Mouse (Mus musculus): ENCODE results near the gene Wnk4. TPM values are rescaled to one million over a fixed set of nuclear protein-coding genes. Genes with fewer than 3 reads are reported as not detected.

Gene Wnk4
- 6.5 and 10.4 TPM in 2 replicates for polyA plus RNA-seq (2012; rRNA removed)

GRCm38 (mm10) chr11:101259948-101260825 lies at the start of gene Wnk4:
TSS of gene Wnk4 (plus strand) at chr11:101260567.
- TF ChIP-seq CTCF (IDR thresholded peaks at IDR 0.05; ENCODE audit: insufficient read depth, low read length) (no peak), POLR2A (IDR thresholded peaks at IDR 0.05; ENCODE audit: borderline replicate concordance, extremely low read depth, low read depth, low read length) (peak; percentile 59; the same call in 1 of the 2 replicates)
- peak; percentile 33 for DNase-seq
- Histone ChIP-seq H3K4me3 (replicated peaks; ENCODE audit: extremely low read depth, low read depth, low read length) (peak within 1 kb of the TSS; percentile 55), H3K4me1 (ENCODE audit: control insufficient read depth, insufficient read depth, low read length) (peaks cover 11% of the 10 kb centered on the region)
- under 1% methylated on average over 43 of the region's 43 CpGs for WGBS

- TF ChIP-seq CTCF (IDR thresholded peaks at IDR 0.05; ENCODE audit: insufficient read depth, low read length) (peak; percentile 47; the same call in 1 of the 2 replicates), POLR2A (IDR thresholded peaks at IDR 0.05; ENCODE audit: borderline replicate concordance, extremely low read depth, low read depth, low read length) (no peak)
- H3K4me1 ChIP-seq (ENCODE audit: control insufficient read depth, insufficient read depth, low read length), result no peaks in the 10 kb centered on the region
- no peak overlapping the region for H3K4me3 ChIP-seq (replicated peaks; ENCODE audit: extremely low read depth, low read depth, low read length)
- no peak for DNase-seq
- WGBS, result 25% methylated on average over 3 of the region's 3 CpGs
These were observed 48.4 kb upstream of the Wnk4 start for GRCm38 (mm10) chr11:101211970-101212369.

GRCm38 (mm10) chr11:101216936-101217335 lies 43.4 kb upstream of the Wnk4 start:
- TF ChIP-seq POLR2A (IDR thresholded peaks at IDR 0.05; ENCODE audit: borderline replicate concordance, extremely low read depth, low read depth, low read length) (no peak), CTCF (IDR thresholded peaks at IDR 0.05; ENCODE audit: insufficient read depth, low read length) (no peak)
- H3K4me1 ChIP-seq (ENCODE audit: control insufficient read depth, insufficient read depth, low read length), result peaks cover 4% of the 10 kb centered on the region; the same call in 1 of the 2 replicates
- H3K4me3 ChIP-seq (replicated peaks; ENCODE audit: extremely low read depth, low read depth, low read length), result no peak overlapping the region
- 88% methylated on average over 5 of the region's 5 CpGs for WGBS
- no peak for DNase-seq

DNA sequence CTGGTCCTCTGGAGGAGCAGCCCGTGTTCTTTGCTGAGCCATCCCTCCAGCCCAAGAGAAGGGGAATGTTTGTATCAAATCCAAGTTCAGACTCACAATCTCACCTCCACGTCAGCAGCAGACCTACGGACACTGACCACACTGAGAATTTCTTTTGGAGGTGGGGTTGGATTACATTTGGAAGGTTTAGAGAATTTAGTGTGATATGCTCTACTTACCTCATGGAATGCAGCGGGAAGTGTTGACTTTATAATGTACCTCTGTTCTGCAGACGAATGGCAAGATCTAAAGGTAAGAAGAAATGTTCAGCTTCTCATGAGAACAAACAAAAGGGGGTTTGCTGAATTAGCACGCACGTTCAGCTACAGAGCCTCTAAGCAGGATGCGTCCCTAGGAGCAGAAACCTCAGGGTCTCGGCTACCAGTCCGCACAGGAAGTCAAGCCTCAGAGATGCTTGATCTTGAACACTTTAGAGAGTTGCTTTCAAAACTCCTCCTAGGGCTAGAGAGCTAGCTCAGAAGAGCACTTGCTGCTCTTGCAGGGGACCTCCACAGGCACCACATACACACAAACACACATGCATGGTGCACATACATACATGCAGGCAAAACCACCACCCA lies 41.8 kb upstream of the Wnk4 start:
- TF ChIP-seq POLR2A (IDR thresholded peaks at IDR 0.05; ENCODE audit: borderline replicate concordance, extremely low read depth, low read depth, low read length) (no peak), CTCF (IDR thresholded peaks at IDR 0.05; ENCODE audit: insufficient read depth, low read length) (no peak)
- 71% methylated on average over 10 of the region's 10 CpGs for WGBS
- DNase-seq, result no peak
- Histone ChIP-seq H3K4me3 (replicated peaks; ENCODE audit: extremely low read depth, low read depth, low read length) (no peak overlapping the region), H3K4me1 (ENCODE audit: control insufficient read depth, insufficient read depth, low read length) (peaks cover 4% of the 10 kb centered on the region; the same call in 1 of the 2 replicates)

DNA sequence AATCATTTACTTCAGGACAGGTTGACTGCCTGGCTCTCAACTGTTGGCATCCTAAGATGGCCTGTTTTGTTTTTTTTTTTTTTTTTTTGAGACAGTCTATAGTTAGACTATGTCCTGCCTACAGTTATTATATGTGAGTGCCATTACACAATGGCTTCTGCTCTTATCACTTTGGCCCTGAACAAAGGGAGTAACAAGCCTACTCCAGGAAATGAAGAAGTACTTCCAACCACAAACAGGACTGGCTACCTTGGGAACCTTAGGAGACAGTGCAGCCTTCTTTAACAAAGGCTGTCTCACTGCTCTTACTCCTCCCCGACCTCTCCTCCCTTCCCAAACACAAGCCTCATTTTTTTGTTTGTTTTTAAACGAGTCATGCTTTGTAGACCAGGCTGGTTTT lies 39.5 kb upstream of the Wnk4 start:
- 21% methylated on average over 2 of the region's 2 CpGs for WGBS
- peaks cover 6% of the 10 kb centered on the region; the same call in 1 of the 2 replicates for H3K4me1 ChIP-seq (ENCODE audit: control insufficient read depth, insufficient read depth, low read length)
- DNase-seq, result no peak
- TF ChIP-seq CTCF (IDR thresholded peaks at IDR 0.05; ENCODE audit: insufficient read depth, low read length) (no peak), POLR2A (IDR thresholded peaks at IDR 0.05; ENCODE audit: borderline replicate concordance, extremely low read depth, low read depth, low read length) (no peak)
- H3K4me3 ChIP-seq (replicated peaks; ENCODE audit: extremely low read depth, low read depth, low read length), result no peak overlapping the region

- Histone ChIP-seq H3K4me3 (replicated peaks; ENCODE audit: extremely low read depth, low read depth, low read length) (no peak overlapping the region), H3K4me1 (ENCODE audit: control insufficient read depth, insufficient read depth, low read length) (peaks cover 6% of the 10 kb centered on the region; the same call in 1 of the 2 replicates)
- TF ChIP-seq POLR2A (IDR thresholded peaks at IDR 0.05; ENCODE audit: borderline replicate concordance, extremely low read depth, low read depth, low read length) (no peak), CTCF (IDR thresholded peaks at IDR 0.05; ENCODE audit: insufficient read depth, low read length) (no peak)
- no peak for DNase-seq
- 41% methylated on average over 8 of the region's 8 CpGs for whole genome bisulfite sequencing
These were observed 38.9 kb upstream of the Wnk4 start for GRCm38 (mm10) chr11:101221306-101221986.

- peaks cover 6% of the 10 kb centered on the region; the same call in 1 of the 2 replicates for H3K4me1 ChIP-seq (ENCODE audit: control insufficient read depth, insufficient read depth, low read length)
- TF ChIP-seq POLR2A (IDR thresholded peaks at IDR 0.05; ENCODE audit: borderline replicate concordance, extremely low read depth, low read depth, low read length), result no peak
- no peak for TF ChIP-seq CTCF (IDR thresholded peaks at IDR 0.05; ENCODE audit: insufficient read depth, low read length)
- 57% methylated on average over 3 of the region's 3 CpGs for WGBS
- no peak for DNase-seq
- H3K4me3 ChIP-seq (replicated peaks; ENCODE audit: extremely low read depth, low read depth, low read length), result no peak overlapping the region
These were observed 36.0 kb upstream of the Wnk4 start for GRCm38 (mm10) chr11:101224337-101224736.

- Histone ChIP-seq H3K4me1 (ENCODE audit: control insufficient read depth, insufficient read depth, low read length) (peaks cover 10% of the 10 kb centered on the region), H3K4me3 (replicated peaks; ENCODE audit: extremely low read depth, low read depth, low read length) (peak overlapping the region; percentile 90)
- DNase-seq, result no peak
- 10% methylated on average over 25 of the region's 25 CpGs for WGBS
- TF ChIP-seq POLR2A (IDR thresholded peaks at IDR 0.05; ENCODE audit: borderline replicate concordance, extremely low read depth, low read depth, low read length), result no peak; the same call in 1 of the 2 replicates
- no peak for TF ChIP-seq CTCF (IDR thresholded peaks at IDR 0.05; ENCODE audit: insufficient read depth, low read length)
These were observed 34.9 kb upstream of the Wnk4 start for GRCm38 (mm10) chr11:101225331-101226064.

Data from lung, adult 2 months (tissue).